Mouse (Mus musculus): ENCODE measurements around the gene Nid1. TPM values are rescaled to one million over a fixed set of nuclear protein-coding genes. Genes with fewer than 3 reads are reported as not detected.
"Not testable (repeated sequence)": the region's sequence is repeated elsewhere in the genome, so short reads cannot be mapped to it uniquely, and the experiment has no call there.

Gene Nid1
- total RNA-seq, 2 experiments from 2014 or later: not detected

DNA sequence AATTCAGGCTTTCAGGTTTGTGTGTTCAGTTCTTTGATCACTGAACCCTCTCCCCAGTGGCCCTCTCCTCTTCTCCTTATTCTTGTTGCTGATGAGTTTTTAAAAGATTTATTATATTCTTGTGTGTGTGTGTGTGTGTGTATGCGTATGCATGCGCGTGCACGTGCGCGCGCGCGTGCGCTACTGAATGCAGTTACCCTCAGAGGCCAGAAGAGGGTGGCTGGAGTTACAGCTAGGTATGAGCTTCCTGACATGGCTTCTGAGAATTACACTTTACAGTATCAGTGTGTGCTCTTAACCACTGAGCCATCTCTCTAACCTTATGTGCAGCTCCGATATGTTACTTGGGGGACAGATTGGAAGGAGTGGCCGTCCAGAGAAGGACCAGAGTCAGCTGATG is 12.6 kb downstream of the Nid1 start:
- not testable (repeated sequence) for ATAC-seq (replicated peaks; ENCODE audit: low FRiP score, poor library complexity, severe bottlenecking)

DNA sequence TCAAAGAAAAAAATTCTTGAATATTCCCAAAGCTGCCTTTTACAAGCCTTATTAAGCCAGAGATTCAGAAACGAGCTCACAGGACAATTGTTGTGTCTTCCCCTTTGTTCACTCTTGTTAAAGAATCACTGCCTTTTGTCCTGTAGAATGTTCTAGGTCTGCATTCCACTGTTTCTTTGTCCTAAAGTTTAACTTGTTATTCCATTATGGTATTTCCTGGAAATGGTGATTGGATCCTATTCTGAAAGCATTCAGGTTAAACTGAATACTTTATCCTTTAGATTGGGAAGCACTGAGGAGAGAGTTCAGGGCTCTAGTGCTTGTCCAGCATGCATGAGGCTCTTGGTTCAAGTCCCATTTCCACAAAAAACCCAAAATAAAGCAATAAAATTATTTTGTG is 13.6 kb downstream of the Nid1 start:
- not testable (repeated sequence) for ATAC-seq (replicated peaks; ENCODE audit: low FRiP score, poor library complexity, severe bottlenecking)

DNA sequence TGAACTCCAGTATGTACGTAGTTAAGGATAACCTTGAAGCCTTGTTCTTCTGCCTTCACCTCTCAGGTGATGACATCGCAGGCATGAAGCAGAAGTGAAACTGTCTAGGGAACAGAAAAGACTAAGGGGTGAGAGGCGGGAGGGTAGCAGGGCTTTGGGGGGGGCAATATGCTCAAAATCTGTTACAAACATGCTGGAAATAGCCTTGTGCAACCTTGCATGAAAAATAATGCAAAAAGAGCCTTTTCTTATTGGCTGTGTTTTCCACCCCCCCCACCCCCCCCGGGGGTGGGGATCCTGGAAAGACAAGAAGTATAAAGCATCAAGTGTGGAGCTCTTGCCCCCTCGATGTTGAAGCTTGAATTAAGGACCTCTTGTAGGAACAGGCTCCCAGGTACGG is 16.0 kb downstream of the Nid1 start:
- ATAC-seq (replicated peaks; ENCODE audit: low FRiP score, poor library complexity, severe bottlenecking): not testable (repeated sequence)

DNA sequence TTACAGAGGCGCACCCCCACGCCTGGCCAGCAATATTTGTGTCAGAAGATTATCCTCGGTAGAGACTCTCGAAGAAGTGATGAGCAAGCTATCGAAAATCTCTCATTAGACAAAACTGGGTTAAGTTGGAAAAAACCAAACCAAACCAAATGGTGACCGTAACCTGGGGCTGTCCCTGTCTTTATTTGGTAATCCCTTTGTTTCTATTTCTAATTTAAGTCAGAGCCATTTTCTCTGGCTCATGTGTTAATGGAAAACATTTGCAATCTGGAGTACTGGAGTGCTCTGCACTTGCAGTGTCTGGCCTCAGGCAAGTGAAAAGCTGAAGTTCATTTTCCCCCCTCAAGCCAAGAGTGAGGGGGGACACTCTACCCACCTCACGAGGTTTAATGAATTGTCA is 16.9 kb downstream of the Nid1 start:
- ATAC-seq (replicated peaks; ENCODE audit: low FRiP score, poor library complexity, severe bottlenecking): not testable (repeated sequence)

DNA sequence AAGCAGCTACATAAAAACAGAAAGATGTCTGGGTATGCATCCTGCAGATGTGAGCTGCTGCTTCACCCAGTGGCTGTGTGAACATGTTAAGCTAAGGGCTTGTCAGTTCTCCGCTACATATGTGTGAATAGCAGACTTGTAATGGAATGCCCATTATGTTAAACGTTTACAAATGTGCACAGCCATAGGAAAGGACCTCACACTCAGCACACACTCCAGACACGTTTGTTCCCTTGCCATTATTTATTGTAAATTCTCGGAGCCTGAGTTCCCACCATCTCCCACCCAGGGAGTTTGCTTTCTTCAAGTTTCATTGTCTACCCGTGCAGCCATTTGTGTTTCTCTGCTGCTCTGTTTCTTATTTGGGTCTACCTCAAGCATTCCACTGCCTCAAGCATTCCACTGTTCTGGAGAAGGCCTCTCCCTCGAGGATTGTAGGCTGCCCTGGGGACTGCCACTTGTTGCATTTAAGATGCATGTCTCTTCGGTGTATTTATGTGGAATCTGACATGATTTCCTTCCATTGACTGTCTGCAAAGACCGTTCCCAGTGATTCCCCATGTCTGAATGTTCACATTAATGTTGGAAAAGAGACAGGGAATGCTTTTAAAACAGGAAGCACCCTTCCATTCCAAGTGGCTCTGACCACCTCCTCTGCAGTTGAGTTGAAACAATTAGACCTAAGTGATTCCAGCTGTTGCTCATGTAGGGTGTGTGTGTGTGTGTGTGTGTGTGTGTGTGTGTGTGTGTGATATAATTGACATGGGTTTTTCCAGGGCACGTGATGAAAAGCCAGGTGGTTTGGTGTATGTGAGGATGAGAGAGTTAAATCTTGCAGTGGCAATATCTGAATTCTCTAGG is 18.5 kb downstream of the Nid1 start:
- not testable (repeated sequence) for ATAC-seq (replicated peaks; ENCODE audit: low FRiP score, poor library complexity, severe bottlenecking)

DNA sequence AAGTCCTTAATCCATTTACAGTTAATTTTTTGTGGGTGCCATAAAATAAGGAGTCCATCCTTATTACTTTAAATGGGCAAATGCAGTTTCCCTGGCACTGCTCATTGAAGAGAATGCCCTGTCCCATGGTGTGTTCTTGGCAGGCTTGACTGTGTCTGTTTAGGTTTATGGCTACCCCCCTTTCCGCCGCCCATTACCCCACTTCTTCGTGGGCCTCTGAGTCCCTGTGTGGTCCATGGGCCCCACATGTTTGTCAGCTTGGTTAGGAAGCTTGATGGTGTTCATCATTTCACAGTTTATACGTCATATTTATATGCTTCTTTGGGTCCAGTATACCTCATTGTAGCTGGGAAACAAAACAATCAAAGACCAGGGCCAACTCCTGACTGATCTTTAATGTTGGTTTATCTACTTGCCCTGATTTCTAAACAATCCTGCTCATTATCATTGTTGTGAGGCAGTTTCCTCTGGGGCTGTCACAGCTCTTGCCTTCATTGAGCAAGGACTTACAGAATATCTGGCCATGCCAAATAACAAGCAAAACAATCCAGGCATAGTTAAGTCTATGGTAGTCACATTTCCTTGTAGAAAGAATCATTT is 20.9 kb downstream of the Nid1 start:
- ATAC-seq (replicated peaks; ENCODE audit: low FRiP score, poor library complexity, severe bottlenecking): no peak

DNA sequence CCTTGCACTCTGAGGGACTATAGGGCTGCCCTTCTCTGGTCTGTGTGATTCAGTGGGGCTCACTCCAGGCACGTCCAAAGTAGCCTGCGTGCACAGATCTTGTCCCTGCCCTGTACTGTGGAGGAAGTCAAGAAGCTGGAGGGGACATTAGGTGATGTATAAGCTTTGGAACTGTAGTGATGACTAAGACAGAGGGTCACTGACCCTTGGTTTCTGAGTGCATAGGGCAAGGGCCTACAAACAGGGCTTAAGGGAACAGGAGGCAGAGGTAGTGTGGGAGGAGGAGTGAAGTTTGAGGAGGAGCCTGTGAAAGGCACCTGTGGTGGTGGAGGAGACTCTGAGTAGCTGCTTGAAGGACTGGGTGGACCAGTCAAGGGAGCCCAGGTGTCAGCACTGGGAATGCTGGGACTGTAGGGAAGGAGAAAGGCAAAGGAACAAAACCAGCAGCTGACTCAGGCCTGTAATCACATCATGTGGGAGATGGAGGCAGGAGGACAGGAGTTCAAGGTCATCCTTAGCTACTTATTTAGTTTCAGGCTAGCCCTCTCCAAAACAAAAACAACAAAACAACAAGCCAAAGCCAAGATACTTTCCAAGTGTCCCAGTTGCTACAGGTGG is 23.3 kb downstream of the Nid1 start:
- ATAC-seq (replicated peaks; ENCODE audit: low FRiP score, poor library complexity, severe bottlenecking): no peak

DNA sequence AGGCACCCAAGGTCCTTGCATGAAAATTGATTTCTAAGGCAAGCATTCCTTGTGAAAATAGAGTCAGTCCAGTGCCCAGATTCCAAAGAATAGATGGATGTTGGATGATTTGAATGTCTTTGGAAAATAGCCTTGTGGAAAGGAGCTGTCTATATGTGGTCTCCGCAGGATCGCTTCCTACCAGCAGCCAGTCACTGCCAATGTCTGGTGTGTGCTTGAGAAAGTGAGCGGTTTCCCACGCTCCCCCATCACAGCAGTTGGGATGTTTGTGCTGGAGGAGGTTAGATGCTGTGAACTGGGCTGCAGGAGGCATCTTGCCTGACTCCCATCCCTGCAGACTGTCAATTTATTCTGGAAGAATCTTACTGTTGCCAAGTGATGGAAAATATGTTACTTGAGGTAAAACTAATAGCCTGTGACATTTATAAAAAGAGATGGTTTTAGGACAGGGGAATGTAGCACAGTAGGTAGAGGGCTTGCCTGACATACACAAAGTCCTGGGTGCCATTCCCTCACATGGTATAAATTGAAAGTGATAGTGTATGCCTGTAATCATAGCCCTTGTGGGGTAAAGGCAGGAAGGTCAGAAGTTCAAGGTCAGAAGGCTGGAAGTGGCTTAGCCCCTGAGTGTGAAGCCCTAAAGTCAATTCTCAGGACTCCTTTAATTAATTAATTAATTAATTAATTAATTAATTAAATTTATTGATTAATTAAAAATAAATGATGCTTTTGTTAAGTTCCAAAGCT is 24.3 kb downstream of the Nid1 start:
- no peak for ATAC-seq (replicated peaks; ENCODE audit: low FRiP score, poor library complexity, severe bottlenecking)

DNA sequence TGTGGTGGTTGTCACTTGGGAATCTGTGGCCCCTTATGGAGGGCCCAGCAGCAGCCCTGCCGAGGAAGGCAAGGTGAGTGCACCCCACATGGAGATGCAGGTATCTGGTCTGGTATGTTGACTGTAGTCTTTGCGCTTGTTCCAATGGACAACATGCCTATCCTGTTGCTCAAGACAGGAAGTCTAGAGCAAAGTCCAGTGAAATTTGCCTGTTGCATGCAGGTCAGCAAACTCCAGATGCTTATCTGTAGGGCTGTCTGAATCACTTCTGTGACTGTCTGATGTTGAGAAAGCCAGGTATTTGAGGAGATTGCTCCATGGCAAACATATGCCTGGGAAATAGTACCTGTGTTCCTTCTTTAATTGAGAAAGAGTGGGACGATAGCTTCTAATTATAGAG is 26.6 kb downstream of the Nid1 start:
- ATAC-seq (replicated peaks; ENCODE audit: low FRiP score, poor library complexity, severe bottlenecking): no peak

DNA sequence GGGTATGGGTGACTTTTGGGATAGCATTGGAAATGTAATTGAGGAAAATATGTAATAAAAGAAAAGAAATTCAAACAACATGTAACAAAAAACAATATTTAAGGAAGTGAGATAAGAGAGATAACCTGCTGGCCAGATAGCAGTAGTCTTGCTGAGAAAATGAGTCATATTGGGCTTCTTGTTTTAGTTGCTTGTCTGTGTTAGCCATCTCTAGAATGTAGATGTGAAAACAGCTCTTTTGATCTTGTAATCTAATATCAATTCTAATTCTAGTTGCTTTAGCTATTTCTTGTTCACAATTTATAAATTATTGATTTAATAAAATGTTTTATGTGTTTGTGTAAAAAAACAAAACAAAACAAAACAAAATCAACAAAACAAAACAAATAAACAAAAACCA is 29.9 kb downstream of the Nid1 start:
- not testable (repeated sequence) for ATAC-seq (replicated peaks; ENCODE audit: low FRiP score, poor library complexity, severe bottlenecking)

DNA sequence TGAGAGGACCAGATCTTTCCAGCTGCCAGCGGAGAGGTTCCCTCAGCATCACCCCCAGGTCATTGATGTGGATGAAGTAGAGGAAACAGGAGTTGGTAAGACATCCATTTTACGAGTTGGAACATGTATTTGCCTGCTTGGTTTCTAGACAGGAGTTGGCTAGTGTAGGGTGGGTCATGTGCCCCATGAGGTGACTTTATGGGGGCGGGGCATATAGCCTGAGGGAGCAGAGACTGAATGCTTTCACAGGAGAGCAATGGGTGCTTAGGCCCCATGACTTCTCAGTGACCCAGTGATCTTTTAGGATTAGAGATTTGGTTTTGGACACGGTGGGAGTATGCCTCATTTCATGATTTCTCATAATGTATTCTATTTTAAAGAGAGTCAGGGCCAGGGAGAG is 31.2 kb downstream of the Nid1 start:
- ATAC-seq (replicated peaks; ENCODE audit: low FRiP score, poor library complexity, severe bottlenecking): no peak

DNA sequence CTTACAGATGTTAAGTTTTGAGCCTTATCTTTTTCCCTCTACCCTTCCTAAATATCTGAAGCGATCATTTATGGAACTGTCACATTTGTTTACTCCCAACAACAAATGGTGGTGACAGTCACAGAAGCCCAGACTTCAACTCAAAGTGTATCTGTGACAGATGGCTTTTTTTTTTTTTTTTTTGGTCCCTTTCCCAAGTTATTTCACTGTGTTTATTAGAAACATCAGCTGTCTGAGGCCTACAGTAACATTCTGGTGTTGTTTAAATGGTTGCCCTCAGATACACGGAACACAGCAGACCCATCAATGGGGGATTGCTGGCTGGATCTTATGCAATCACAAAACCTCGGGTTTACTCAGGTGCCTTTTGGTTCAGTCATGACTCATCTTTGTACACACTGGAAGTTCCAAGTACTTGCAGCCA is 34.0 kb downstream of the Nid1 start:
- no peak for ATAC-seq (replicated peaks; ENCODE audit: low FRiP score, poor library complexity, severe bottlenecking)

DNA sequence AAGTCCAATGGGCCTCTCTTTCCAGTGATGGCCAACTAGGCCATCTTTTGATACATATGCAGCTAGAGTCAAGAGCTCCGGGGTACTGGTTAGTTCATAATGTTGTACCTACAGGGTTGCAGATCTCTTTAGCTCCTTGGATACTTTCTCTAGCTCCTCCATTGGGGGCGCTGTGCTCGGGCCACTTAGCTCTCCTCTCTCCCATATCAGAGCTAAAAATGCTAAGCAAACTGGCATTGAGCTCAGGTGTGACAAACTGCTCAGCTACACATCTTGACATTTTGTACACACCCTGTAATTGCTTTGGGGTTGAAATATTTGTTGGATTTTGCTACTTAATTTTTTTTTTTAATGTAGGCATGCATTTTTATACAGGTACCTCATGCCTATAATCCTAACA is 37.1 kb downstream of the Nid1 start:
- not testable (repeated sequence) for ATAC-seq (replicated peaks; ENCODE audit: low FRiP score, poor library complexity, severe bottlenecking)

DNA sequence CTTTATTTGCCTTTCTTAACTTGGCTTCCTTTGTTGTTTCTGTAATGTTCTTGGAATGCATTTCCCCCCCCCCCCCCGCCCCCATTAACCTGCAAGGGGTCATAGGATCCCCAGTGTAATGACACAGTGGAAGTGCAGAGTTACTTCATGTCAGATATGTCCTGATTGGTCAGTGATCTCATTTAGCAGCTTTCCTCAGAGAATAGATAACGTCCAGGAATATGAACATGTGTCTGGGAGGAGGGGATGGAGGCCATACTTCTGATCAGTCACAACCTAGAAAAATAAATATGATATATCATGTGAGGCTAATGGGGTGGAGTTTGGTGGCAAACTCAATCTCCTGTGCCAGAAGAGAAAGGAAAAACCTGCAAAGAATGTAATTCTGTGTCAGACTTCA is 37.6 kb downstream of the Nid1 start:
- ATAC-seq (replicated peaks; ENCODE audit: low FRiP score, poor library complexity, severe bottlenecking): no peak

DNA sequence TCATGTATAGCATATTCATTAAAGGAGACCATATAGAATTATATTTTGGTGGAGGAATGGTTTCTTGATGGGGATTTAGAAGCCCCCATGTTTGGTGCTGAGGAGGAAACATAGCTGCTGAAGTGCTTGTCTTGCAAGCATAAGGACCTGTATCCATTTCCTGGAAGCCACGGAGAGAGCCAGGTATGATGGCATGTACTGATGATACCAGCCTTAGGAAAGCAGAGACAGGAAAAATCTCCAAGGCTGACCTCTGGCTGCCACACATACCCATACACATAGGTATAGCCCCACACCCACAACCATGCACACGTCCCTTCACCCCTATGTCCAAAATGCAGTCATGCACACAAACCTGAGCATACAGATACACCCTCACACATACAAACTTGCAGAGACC is 39.2 kb downstream of the Nid1 start:
- ATAC-seq (replicated peaks; ENCODE audit: low FRiP score, poor library complexity, severe bottlenecking): no peak

DNA sequence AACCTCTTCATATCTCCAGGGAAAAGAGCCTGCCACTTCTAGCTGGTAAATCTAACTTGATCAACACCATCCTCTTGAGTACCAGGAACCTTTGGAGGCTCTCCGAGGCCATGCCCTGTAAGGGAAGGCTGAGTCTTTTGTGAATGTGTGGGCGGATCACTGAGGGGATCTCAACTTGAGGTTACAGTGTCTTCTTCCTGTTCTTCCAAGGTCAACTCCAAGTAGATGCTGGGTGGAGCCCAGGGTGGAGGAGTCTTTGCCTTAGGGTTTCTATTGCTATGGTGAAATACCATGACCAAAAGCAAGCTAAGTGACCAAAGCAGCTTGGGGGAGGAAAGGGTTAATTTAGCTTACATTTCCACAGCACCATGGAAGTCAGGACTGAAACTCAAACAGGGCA is 39.7 kb downstream of the Nid1 start:
- ATAC-seq (replicated peaks; ENCODE audit: low FRiP score, poor library complexity, severe bottlenecking): no peak

DNA sequence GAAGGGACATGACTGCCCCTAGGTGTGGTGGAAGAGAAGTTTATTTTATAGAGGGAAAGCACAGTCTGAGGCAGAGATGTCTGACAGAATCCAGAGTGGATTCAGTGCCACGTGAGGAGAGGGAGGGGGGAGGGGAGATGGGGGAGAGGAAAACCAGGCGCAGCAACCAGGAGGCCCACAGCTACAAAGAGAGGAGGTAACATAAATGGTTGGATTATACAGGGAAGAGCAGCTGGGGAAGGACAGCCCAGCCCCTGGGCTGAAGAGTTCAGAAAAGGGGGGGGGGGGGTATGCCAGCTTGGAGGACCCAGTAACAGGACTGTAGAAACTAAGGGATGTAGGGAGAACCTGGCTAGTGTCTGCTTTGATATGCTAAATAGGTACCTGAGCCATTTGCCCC is 42.6 kb downstream of the Nid1 start:
- ATAC-seq (replicated peaks; ENCODE audit: low FRiP score, poor library complexity, severe bottlenecking): no peak

DNA sequence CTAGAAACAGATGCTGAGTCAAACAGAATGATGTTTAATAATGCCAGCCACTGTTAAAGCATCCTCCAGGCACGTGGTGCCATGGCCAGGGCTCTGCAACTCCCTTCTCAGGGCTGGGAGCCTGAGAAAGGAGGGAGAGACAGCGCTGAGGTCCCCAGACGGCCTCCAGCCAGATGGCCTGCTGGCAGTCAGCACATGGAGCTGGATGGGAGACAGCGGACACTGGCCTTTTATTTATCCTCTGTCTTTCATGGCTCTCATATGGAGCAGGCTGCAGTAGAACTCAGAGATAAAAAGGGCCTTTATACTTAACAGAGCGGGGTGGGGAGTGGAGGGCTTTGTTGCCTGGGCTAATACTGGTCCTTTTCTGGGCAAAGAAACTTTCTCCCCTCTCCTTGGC is 43.7 kb downstream of the Nid1 start:
- ATAC-seq (replicated peaks; ENCODE audit: low FRiP score, poor library complexity, severe bottlenecking): no peak

DNA sequence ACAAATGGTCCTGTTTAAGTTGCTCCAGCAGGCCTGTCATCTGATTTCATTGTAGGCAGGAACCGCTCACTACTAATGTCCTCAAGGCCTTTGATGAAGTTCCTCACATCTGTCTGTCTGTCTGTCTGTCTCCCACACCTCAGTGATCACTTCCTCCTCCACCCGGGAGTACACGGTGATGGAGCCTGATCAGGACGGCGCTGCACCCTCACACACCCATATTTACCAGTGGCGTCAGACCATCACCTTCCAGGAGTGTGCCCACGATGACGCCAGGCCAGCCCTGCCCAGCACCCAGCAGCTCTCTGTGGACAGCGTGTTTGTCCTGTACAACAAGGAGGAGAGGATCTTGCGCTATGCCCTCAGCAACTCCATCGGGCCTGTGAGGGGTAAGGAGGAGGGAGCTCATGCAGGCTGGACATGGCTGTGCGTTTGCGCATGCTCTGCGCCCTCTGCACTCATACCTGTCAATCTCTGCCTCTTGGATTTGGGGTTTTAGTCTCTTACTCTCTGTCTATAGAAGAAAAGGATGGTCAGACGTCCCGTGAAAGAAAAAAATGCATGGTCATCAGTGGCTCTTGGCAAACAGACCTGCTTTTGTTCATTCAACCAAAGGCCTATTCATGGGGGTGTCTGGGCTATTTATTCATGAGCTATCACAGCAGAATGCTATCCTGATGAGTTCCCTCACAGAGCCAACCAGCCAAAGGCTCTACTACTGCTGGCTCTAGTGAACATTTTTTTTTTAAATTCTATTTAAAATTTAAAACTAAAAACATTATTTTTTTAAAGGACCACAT is 44.7 kb downstream of the Nid1 start:
- no peak for ATAC-seq (replicated peaks; ENCODE audit: low FRiP score, poor library complexity, severe bottlenecking)

DNA sequence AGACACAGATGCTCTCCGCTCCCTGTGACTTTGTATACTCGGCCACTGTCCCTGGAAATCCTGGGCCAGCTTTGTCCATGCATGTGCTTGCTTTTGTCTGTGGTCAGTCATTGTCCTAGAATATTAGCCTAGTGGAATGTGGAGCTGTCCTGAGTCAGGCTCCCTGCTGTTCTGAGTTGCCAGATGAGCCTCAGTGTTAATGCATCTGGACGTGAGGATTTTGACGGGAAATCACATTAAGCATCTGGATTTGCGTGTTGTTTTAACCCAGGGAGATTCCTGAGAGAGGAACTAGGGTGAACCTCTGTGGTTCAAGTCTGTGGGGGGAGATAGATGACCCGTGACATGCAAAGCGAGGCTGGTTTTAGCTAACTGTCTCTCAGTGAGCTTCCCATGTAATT is 47.0 kb downstream of the Nid1 start:
- no peak for ATAC-seq (replicated peaks; ENCODE audit: low FRiP score, poor library complexity, severe bottlenecking)

All from erythroid progenitor cell, adult 5-6 weeks (primary cell).